Mouse (Mus musculus) hindbrain, embryonic 14.5 days (tissue): Measurements from ENCODE around the gene Cacng1. TPM values are rescaled to one million over a fixed set of nuclear protein-coding genes. Genes with fewer than 3 reads are reported as not detected.

ENCODE experiments used
- polyA plus RNA-seq: library from polyadenylated mRNA; unstranded; fragments of >200 nt; fragmentation: Nextera tagmentation; extraction: Ambion mirVana; gene quantifications from 2 replicates; pipeline ENCODE4 v1.2.1, GENCODE M21; 2014

Cacng1 gene
- polyA plus RNA-seq, 1 experiment from 2014 or later, result 0.52 TPM

Other genes starting within 250 kb of the Cacng1 start
- gene Pitpnc1, start 245.8 kb downstream of the Cacng1 start, polyA plus RNA-seq, result 43.3 and 45.7 TPM in 2 replicates
- 159 and 165 TPM in 2 replicates for gene Psmd12, start 237.0 kb downstream of the Cacng1 start, polyA plus RNA-seq
- gene Helz, start 168.6 kb downstream of the Cacng1 start, polyA plus RNA-seq, result 18.4 and 18.9 TPM in 2 replicates
- 58.2 and 63.1 TPM in 2 replicates for gene Cacng4, start 78.0 kb upstream of the Cacng1 start, polyA plus RNA-seq
- gene Cacng5, start 198.5 kb upstream of the Cacng1 start, polyA plus RNA-seq, result 7.1 and 8.7 TPM in 2 replicates